Mouse (Mus musculus) MEL (cell line): ENCODE data around the gene Casz1. TPM values are rescaled to one million over a fixed set of nuclear protein-coding genes. Genes with fewer than 3 reads are reported as not detected.

Experiments used
- DNase-seq: peaks from one replicate; pipeline ENCODE4 v3.0.0; 2011; ENCODE audit warnings: low read depth, low spot score
- H3K27ac ChIP-seq: 2 replicates; pipeline ENCODE4 v1.5.1; 2012; ENCODE audit warnings: low read depth, mild to moderate bottlenecking, control low read depth, low read length, moderate library complexity; ENCODE audit not compliant: control insufficient read depth
- H3K27me3 ChIP-seq, 2 experiments: fragments of 150-350 bp in 1 of 2; sonication (generic) in 1 of 2; 2 replicates each; pipeline ENCODE4 v1.6.1; 2012; ENCODE audit warnings: low read length in 2 of 2, mild to moderate bottlenecking in 2 of 2, improper control_type of control experiment in 1 of 2, moderate library complexity in 1 of 2; ENCODE audit not compliant: insufficient read depth in 2 of 2, control insufficient read depth in 1 of 2
- H3K36me3 ChIP-seq, 2 experiments: 2 replicates each; pipeline ENCODE4 v1.6.1; 2012 to 2014; ENCODE audit warnings: low read length in 2 of 2, improper control_type of control experiment in 1 of 2, inconsistent platforms in 1 of 2, mild to moderate bottlenecking in 1 of 2; ENCODE audit not compliant: insufficient read depth in 2 of 2, control insufficient read depth in 1 of 2
- H3K4me1 ChIP-seq, 2 experiments: fragments of 150-350 bp in 1 of 2; sonication (generic) in 1 of 2; 2 replicates each; pipeline ENCODE4 v1.6.1; 2012; ENCODE audit warnings: low read length in 2 of 2, improper control_type of control experiment in 1 of 2, mild to moderate bottlenecking in 1 of 2; ENCODE audit not compliant: insufficient read depth in 2 of 2, control insufficient read depth in 1 of 2
- H3K4me3 ChIP-seq, 2 experiments: fragments of 150-350 bp in 1 of 2; sonication (generic) in 1 of 2; 2 replicates each; pipeline ENCODE4 v1.5.1; 2012; ENCODE audit warnings: low read depth in 2 of 2, low read length in 2 of 2, mild to moderate bottlenecking in 2 of 2, moderate library complexity in 2 of 2, control low read depth in 1 of 2, improper control_type of control experiment in 1 of 2; ENCODE audit not compliant: control insufficient read depth in 1 of 2, insufficient read depth in 1 of 2
- H3K79me2 ChIP-seq: 2 replicates; pipeline ENCODE4 v1.6.1; 2012; ENCODE audit warnings: mild to moderate bottlenecking, low read length, moderate library complexity; ENCODE audit not compliant: control insufficient read depth, poor library complexity, insufficient read depth
- H3K9ac ChIP-seq: 2 replicates; pipeline ENCODE4 v1.6.1; 2012; ENCODE audit warnings: low read depth, mild to moderate bottlenecking, control low read depth, low read length, moderate library complexity; ENCODE audit not compliant: control insufficient read depth, poor library complexity, severe bottlenecking
- H3K9me3 ChIP-seq: fragments of 150-350 bp; sonication (generic); replicated peaks from 2 replicates; pipeline ENCODE4 v1.6.1; 2012; ENCODE audit warnings: mild to moderate bottlenecking, low read length, improper control_type of control experiment, moderate library complexity; ENCODE audit not compliant: insufficient read depth
- BHLHE40 ChIP-seq: IDR thresholded peaks from 2 replicates; pipeline ENCODE4 v1.6.1; 2012; ENCODE audit warnings: low read depth, mild to moderate bottlenecking, inconsistent platforms, low read length, improper control_type of control experiment, borderline replicate concordance
- CHD2 ChIP-seq: IDR thresholded peaks from 2 replicates; pipeline ENCODE4 v1.6.1; 2011; ENCODE audit warnings: low read length, improper control_type of control experiment
- CTCF ChIP-seq, 3 experiments: IDR thresholded peaks in 2 of 3; conservative IDR thresholded peaks in 1 of 3; 2 replicates each; pipeline ENCODE4 v1.5.1; 2011 to 2012; ENCODE audit warnings: low read length in 3 of 3, low read depth in 2 of 3, mild to moderate bottlenecking in 2 of 3, improper control_type of control experiment in 1 of 3, inconsistent platforms in 1 of 3, mixed read lengths in 1 of 3, moderate library complexity in 1 of 3; ENCODE audit not compliant: control insufficient read depth in 1 of 3, insufficient read depth in 1 of 3, poor library complexity in 1 of 3, severe bottlenecking in 1 of 3
- E2F4 ChIP-seq: IDR thresholded peaks from 2 replicates; pipeline ENCODE4 v1.6.1; 2011; ENCODE audit warnings: low read depth, low read length, improper control_type of control experiment, borderline replicate concordance
- ETS1 ChIP-seq: IDR thresholded peaks from 2 replicates; pipeline ENCODE4 v1.6.1; 2012; ENCODE audit warnings: low read depth, mild to moderate bottlenecking, inconsistent platforms, low read length, improper control_type of control experiment, moderate library complexity
- GABPA ChIP-seq: IDR thresholded peaks from 2 replicates; pipeline ENCODE4 v1.6.1; 2012; ENCODE audit warnings: low read depth, mild to moderate bottlenecking, inconsistent platforms, low read length, improper control_type of control experiment, moderate library complexity
- GATA1 ChIP-seq: IDR thresholded peaks from 2 replicates; pipeline ENCODE4 v1.6.1; 2011; ENCODE audit warnings: low read depth, low read length, improper control_type of control experiment
- JUND ChIP-seq: IDR thresholded peaks from 2 replicates; pipeline ENCODE4 v1.6.1; 2011; ENCODE audit warnings: low read depth, mild to moderate bottlenecking, improper control_type of control experiment, low read length
- KAT2A ChIP-seq: conservative IDR thresholded peaks from 2 replicates; pipeline ENCODE4 v1.6.1; 2012; ENCODE audit warnings: low read depth, low read length, improper control_type of control experiment, inconsistent platforms
- MAFK ChIP-seq: IDR thresholded peaks from 2 replicates; pipeline ENCODE4 v1.6.1; 2011; ENCODE audit warnings: low read depth, mild to moderate bottlenecking, low read length, improper control_type of control experiment, borderline replicate concordance
- MAZ ChIP-seq: IDR thresholded peaks from 2 replicates; pipeline ENCODE4 v1.6.1; 2012; ENCODE audit warnings: low read depth, mild to moderate bottlenecking, inconsistent platforms, low read length, improper control_type of control experiment
- MYB ChIP-seq: IDR thresholded peaks from 2 replicates; pipeline ENCODE4 v1.6.1; 2011; ENCODE audit warnings: mild to moderate bottlenecking, low read depth, low read length, improper control_type of control experiment
- NELFE ChIP-seq: IDR thresholded peaks from 2 replicates; pipeline ENCODE4 v1.6.1; 2011; ENCODE audit warnings: low read depth, low read length, improper control_type of control experiment
- NRF1 ChIP-seq: IDR thresholded peaks from 2 replicates; pipeline ENCODE4 v1.6.1; 2014; ENCODE audit warnings: low read depth, mild to moderate bottlenecking, inconsistent platforms, low read length, improper control_type of control experiment, moderate library complexity; ENCODE audit not compliant: poor library complexity, insufficient read depth, severe bottlenecking
- POLR2AphosphoS2 ChIP-seq: IDR thresholded peaks from 2 replicates; pipeline ENCODE4 v1.6.1; 2011; ENCODE audit warnings: low read length, improper control_type of control experiment
- POLR2AphosphoS5 ChIP-seq: IDR thresholded peaks from 2 replicates; pipeline ENCODE4 v1.6.1; 2012; ENCODE audit warnings: low read depth, borderline replicate concordance, mild to moderate bottlenecking, inconsistent platforms, low read length, moderate library complexity, mixed read lengths
- RAD21 ChIP-seq: IDR thresholded peaks from 2 replicates; pipeline ENCODE4 v1.6.1; 2011; ENCODE audit warnings: mild to moderate bottlenecking, low read depth, low read length, improper control_type of control experiment
- RCOR1 ChIP-seq: IDR thresholded peaks from 2 replicates; pipeline ENCODE4 v1.6.1; 2012; ENCODE audit warnings: low read depth, mild to moderate bottlenecking, inconsistent platforms, low read length, improper control_type of control experiment
- SMC3 ChIP-seq: IDR thresholded peaks from 2 replicates; pipeline ENCODE4 v1.6.1; 2011; ENCODE audit warnings: low read depth, low read length, improper control_type of control experiment
- USF1 ChIP-seq: IDR thresholded peaks from 2 replicates; pipeline ENCODE4 v1.6.1; 2014; ENCODE audit warnings: low read depth, mild to moderate bottlenecking, inconsistent platforms, low read length, improper control_type of control experiment, moderate library complexity
- ZKSCAN1 ChIP-seq: IDR thresholded peaks from 2 replicates; pipeline ENCODE4 v1.6.1; 2012; ENCODE audit warnings: low read depth, mild to moderate bottlenecking, inconsistent platforms, low read length, improper control_type of control experiment, moderate library complexity
- ZNF384 ChIP-seq: IDR thresholded peaks from 2 replicates; pipeline ENCODE4 v1.6.1; 2012; ENCODE audit warnings: low read depth, mild to moderate bottlenecking, inconsistent platforms, low read length, improper control_type of control experiment
- polyA plus RNA-seq, 2 experiments: library from polyadenylated mRNA; stranded (reverse) in 1 of 2; unstranded in 1 of 2; fragments of >175 nt in 1 of 2; fragments of >200 nt in 1 of 2; gene quantifications; 2 replicates each; pipeline versions ENCODE4 v1.2.1 to v1.2.4; 2012; ENCODE audit warnings: low replicate concordance in 2 of 2, low read depth in 1 of 2; ENCODE audit not compliant: insufficient read length in 2 of 2, insufficient read depth in 1 of 2, missing spikeins in 1 of 2
- total RNA-seq: library from RNA; depleted of rRNA; stranded (reverse); fragments of 300-350 nt; gene quantifications from 2 replicates; pipeline ENCODE4 v1.2.3, GENCODE M21; 2012

The Casz1 gene
- total and polyA plus RNA-seq, 3 experiments = 1.3 to 3.2 TPM; not detected in 1

DNA sequence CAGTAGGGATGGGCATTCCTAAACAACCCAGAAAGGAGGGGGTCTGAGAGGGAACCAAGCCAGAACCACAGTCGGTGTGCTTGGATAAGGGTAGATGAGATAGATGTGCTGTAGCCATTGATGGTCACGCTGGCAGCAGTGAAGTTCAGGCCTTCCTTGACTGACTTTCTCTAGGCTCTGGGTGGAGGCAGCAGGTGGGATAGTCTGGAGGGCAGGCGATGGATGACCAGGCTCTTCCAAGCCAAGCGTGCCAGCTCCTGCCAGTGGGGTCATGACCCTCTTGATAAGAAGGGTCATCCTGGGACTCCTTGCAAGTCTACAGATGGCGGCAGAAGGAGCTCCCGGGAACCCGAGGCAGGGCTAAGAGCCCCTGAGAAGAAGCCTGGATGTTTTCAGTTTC, 107.9 kb downstream of the Casz1 start:
- no peaks in the 10 kb centered on the region for H3K4me1 ChIP-seq
- no peak overlapping the region for H3K4me3 ChIP-seq
- no peak overlapping the region for H3K27ac ChIP-seq
- H3K36me3 ChIP-seq = no peaks in the 10 kb centered on the region
- H3K9me3 ChIP-seq = no peaks in the 10 kb centered on the region
- H3K9ac ChIP-seq = no peak overlapping the region
- TF ChIP-seq BHLHE40 (no peak), RAD21 (no peak), JUND (no peak), GATA1 (no peak), CTCF (IDR thresholded peaks at IDR 0.05 in 2 of 3, conservative IDR thresholded peaks at IDR 0.05 in 1 of 3; ENCODE audit: control insufficient read depth in 1 of 3, insufficient read depth in 1 of 3, low read depth in 2 of 3, low read length in 3 of 3, poor library complexity in 1 of 3, severe bottlenecking in 1 of 3) (no peak), GABPA (no peak), MAFK (no peak), KAT2A (no peak), RCOR1 (no peak), MYB (no peak), MAZ (no peak), POLR2AphosphoS2 (no peak), ZNF384 (no peak), E2F4 (no peak), NRF1 (no peak), ZKSCAN1 (no peak), USF1 (no peak), SMC3 (no peak), CHD2 (no peak), POLR2AphosphoS5 (no peak)
- no peak for DNase-seq
- no peaks in the 10 kb centered on the region for H3K27me3 ChIP-seq
- H3K79me2 ChIP-seq = no peaks in the 10 kb centered on the region

DNA sequence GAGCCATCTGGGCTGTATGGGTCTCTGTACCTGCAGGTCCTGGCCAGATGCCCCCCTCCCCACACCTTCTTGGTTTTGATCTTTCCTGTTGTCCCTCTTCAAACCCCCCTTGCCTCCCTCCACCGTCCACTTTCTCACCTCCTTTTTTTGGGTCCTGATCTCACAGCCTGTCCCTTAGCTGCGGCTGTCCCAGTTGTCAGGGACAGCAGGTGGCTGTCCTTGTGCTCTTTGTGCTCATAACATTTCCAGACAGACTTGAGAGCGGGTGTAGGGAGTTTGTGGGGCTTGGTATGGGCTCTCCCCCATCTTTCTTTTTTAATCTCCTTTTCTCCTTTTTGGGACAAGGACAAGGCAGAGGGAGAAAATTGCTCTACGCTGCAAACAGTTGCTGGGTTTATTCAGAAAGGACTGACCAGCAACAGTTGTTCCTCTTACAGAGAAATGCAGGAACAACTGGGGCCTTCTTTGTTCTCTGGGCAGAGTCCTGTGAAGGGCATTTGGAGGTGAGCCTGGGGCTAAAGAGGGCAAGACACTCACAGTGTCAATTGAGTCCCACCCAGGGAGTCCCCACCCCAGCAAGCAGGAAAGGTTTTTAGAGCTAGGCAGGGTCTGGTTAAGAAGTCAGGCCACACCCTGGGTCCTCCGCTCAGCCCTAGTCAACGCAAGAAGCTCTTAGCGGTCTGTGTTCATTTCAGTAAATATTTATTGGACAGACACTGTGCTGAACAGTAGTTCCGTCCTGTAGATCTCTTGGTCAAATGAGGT, 108.8 kb downstream of the Casz1 start:
- H3K27me3 ChIP-seq = no peaks in the 10 kb centered on the region

More for the DNA sequence above, 108.8 kb downstream of the Casz1 start:
- no peaks in the 10 kb centered on the region for H3K9me3 ChIP-seq
- no peaks in the 10 kb centered on the region for H3K36me3 ChIP-seq
- no peak for DNase-seq
- TF ChIP-seq RAD21 (no peak), ETS1 (no peak), NELFE (no peak), POLR2AphosphoS5 (no peak)
- no peak overlapping the region for H3K9ac ChIP-seq
- no peak overlapping the region for H3K27ac ChIP-seq
- no peaks in the 10 kb centered on the region for H3K4me1 ChIP-seq
- H3K79me2 ChIP-seq = no peaks in the 10 kb centered on the region
- no peak overlapping the region for H3K4me3 ChIP-seq
